In the genomic region with DNA sequence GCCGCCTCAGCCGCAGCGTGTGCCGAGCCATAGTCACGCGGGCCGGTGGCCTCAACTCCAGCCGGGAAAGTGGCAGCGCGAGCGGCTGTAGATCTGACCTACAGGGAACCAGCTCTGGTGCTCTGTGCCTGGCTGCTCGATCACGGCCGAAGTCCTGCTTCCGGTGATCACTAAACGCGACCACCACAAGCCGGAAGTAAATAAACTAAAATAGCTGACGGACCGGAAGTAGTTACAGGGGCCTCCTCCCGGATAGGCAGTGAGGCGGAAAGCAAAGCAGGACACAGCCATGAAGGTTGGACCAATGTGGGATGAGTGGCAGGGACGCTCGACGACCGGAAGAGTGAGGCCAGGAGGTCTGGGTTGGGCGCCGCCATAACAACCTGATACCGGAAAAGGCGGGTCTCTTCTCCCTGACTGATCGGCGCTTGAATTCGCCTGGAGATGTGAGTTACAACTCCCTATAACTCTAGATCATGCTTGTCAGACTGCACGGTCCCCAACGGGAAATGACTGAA, we compare ENCODE assay signal across 8 mouse cellular contexts. TPM values are rescaled to one million over a fixed set of nuclear protein-coding genes. Genes with fewer than 3 reads are reported as not detected.
A peak's percentile ranks its signal among the peaks of the same experiment; 100 is the strongest.
DNase-seq lines count a peak whose midpoint lies in the region; ATAC-seq and TF ChIP-seq lines count a peak whose summit lies in the region.

Chchd5 (plus strand) TSS at position 289 of the 518 bp plus-strand sequence.

- H3K9ac ChIP-seq in embryonic facial prominence, embryonic 13.5 days, result peak within 1 kb of the TSS; percentile 85
- H3K9ac ChIP-seq in limb, embryonic 12.5 days (replicated peaks), result peak within 1 kb of the TSS; percentile 75
- peak within 1 kb of the TSS; percentile 85 for H3K9ac ChIP-seq in midbrain, embryonic 15.5 days

- peak; percentile 92 for DNase-seq in 3134 (ENCODE audit: extremely low read depth, insufficient read length, low spot score)
- peak; percentile 92 for DNase-seq in adrenal gland, postnatal 36 days
- DNase-seq in heart, adult 18-20 months, result peak; percentile 92 to 98
- DNase-seq in kidney, adult 2 months, result peak; percentile 99
- peak; percentile 67 to 72 for DNase-seq in spleen, adult 2 months (ENCODE audit: low read depth in 1 of 2, low spot score in 2 of 2)

- peak within 1 kb of the TSS; percentile 90 for H3K4me2 ChIP-seq in embryonic facial prominence, embryonic 13.5 days
- peak within 1 kb of the TSS; percentile 85 for H3K4me2 ChIP-seq in limb, embryonic 12.5 days
- peak within 1 kb of the TSS; percentile 63 for H3K4me2 ChIP-seq in midbrain, embryonic 15.5 days

- ATAC-seq in embryonic facial prominence, embryonic 13.5 days (ENCODE audit: insufficient number of reproducible peaks, insufficient read depth, low FRiP score, low TSS enrichment, low read depth), result peak; percentile 98
- ATAC-seq in limb, embryonic 12.5 days (ENCODE audit: insufficient number of reproducible peaks, insufficient read depth, low FRiP score, low TSS enrichment, low read depth), result peak; percentile 99
- peak; percentile 100 for ATAC-seq in midbrain, embryonic 15.5 days (replicated peaks)

- TF ChIP-seq POLR2A in kidney, adult 2 months (IDR thresholded peaks at IDR 0.05; ENCODE audit: low read depth, low read length), result peak; percentile 76
- peak; percentile 45 for TF ChIP-seq POLR2A in spleen, adult 2 months (IDR thresholded peaks at IDR 0.05; ENCODE audit: low read depth, low read length)

- peaks cover 14% of the 10 kb centered on the region for H3K4me1 ChIP-seq in embryonic facial prominence, embryonic 13.5 days
- H3K4me1 ChIP-seq in kidney, adult 2 months (ENCODE audit: control insufficient read depth, insufficient read depth, low read length), result peaks cover 5% of the 10 kb centered on the region; the same call in 1 of the 2 replicates
- peaks cover 9% of the 10 kb centered on the region for H3K4me1 ChIP-seq in limb, embryonic 12.5 days (replicated peaks)
- peaks cover 23% of the 10 kb centered on the region for H3K4me1 ChIP-seq in midbrain, embryonic 15.5 days
- peaks cover 10% of the 10 kb centered on the region; the same call in 1 of the 2 replicates for H3K4me1 ChIP-seq in spleen, adult 2 months (ENCODE audit: control insufficient read depth, insufficient read depth, insufficient read length)

- H3K27ac ChIP-seq in embryonic facial prominence, embryonic 13.5 days, result peak within 1 kb of the TSS; percentile 91
- peak within 1 kb of the TSS; percentile 96 for H3K27ac ChIP-seq in kidney, adult 2 months (ENCODE audit: insufficient read depth, low read depth, low read length)
- H3K27ac ChIP-seq in limb, embryonic 12.5 days, result peak within 1 kb of the TSS; percentile 91
- H3K27ac ChIP-seq in midbrain, embryonic 15.5 days, result peak within 1 kb of the TSS; percentile 89
- H3K27ac ChIP-seq in spleen, adult 2 months (ENCODE audit: insufficient read depth, low read length), result peak within 1 kb of the TSS; percentile 92

- peaks cover 8% of the 10 kb centered on the region; the same call in 1 of the 2 replicates for H3K9me3 ChIP-seq in embryonic facial prominence, embryonic 13.5 days
- peaks cover 13% of the 10 kb centered on the region for H3K9me3 ChIP-seq in limb, embryonic 12.5 days
- H3K9me3 ChIP-seq in midbrain, embryonic 15.5 days, result no peaks in the 10 kb centered on the region

- H3K4me3 ChIP-seq in embryonic facial prominence, embryonic 13.5 days, result peak within 1 kb of the TSS; percentile 65
- H3K4me3 ChIP-seq in kidney, adult 2 months (ENCODE audit: insufficient read depth, low read depth, low read length), result peak within 1 kb of the TSS; percentile 97
- H3K4me3 ChIP-seq in limb, embryonic 12.5 days (replicated peaks), result peak within 1 kb of the TSS; percentile 66
- H3K4me3 ChIP-seq in midbrain, embryonic 15.5 days, result peak within 1 kb of the TSS; percentile 72
- H3K4me3 ChIP-seq in spleen, adult 2 months (ENCODE audit: extremely low read depth, insufficient read depth, insufficient read length), result peak within 1 kb of the TSS; percentile 70

- H3K36me3 ChIP-seq in embryonic facial prominence, embryonic 13.5 days, result peaks cover 62% of the 10 kb centered on the region
- H3K36me3 ChIP-seq in kidney, adult 2 months (ENCODE audit: control insufficient read depth, insufficient read depth, low read length), result no peaks in the 10 kb centered on the region; the same call in 1 of the 2 replicates
- peaks cover 68% of the 10 kb centered on the region for H3K36me3 ChIP-seq in limb, embryonic 12.5 days
- peaks cover 37% of the 10 kb centered on the region for H3K36me3 ChIP-seq in midbrain, embryonic 15.5 days (replicated peaks)
- H3K36me3 ChIP-seq in spleen, adult 2 months (ENCODE audit: control insufficient read depth, insufficient read depth, low read length), result peaks cover 23% of the 10 kb centered on the region

- no peaks in the 10 kb centered on the region for H3K27me3 ChIP-seq in embryonic facial prominence, embryonic 13.5 days
- no peaks in the 10 kb centered on the region for H3K27me3 ChIP-seq in kidney, adult 2 months (replicated peaks; ENCODE audit: control insufficient read depth, insufficient read depth, low read length)
- H3K27me3 ChIP-seq in limb, embryonic 12.5 days, result no peaks in the 10 kb centered on the region
- no peaks in the 10 kb centered on the region for H3K27me3 ChIP-seq in midbrain, embryonic 15.5 days (replicated peaks)
- H3K27me3 ChIP-seq in spleen, adult 2 months (ENCODE audit: control insufficient read depth, insufficient read depth, low read length), result no peaks in the 10 kb centered on the region

- no peak for TF ChIP-seq CTCF in kidney, adult 2 months (conservative IDR thresholded peaks at IDR 0.05; ENCODE audit: insufficient read depth, insufficient read length, low read depth, low read length)
- no peak for TF ChIP-seq CTCF in spleen, adult 2 months (IDR thresholded peaks at IDR 0.05; ENCODE audit: extremely low read depth, insufficient read depth, insufficient read length, insufficient replicate concordance)

- 0% methylated on average over 35 of the region's 35 CpGs for WGBS in embryonic facial prominence, embryonic 13.5 days
- WGBS in kidney, adult 2 months, result under 1% methylated on average over 35 of the region's 35 CpGs
- under 1% methylated on average over 35 of the region's 35 CpGs for WGBS in limb, embryonic 12.5 days
- under 1% methylated on average over 35 of the region's 35 CpGs for WGBS in midbrain, embryonic 15.5 days
- WGBS in spleen, adult 2 months, result under 1% methylated on average over 35 of the region's 35 CpGs

RNA-seq across cellular contexts. Expression of gene Chchd5, which starts in this region (rescaled TPM):
- 10 to 100 TPM; 17.0 to 23.4 TPM for total RNA-seq in adrenal gland, postnatal 36 days (2021)
- 29.8 and 31.7 TPM in 2 replicates for polyA plus RNA-seq in embryonic facial prominence, embryonic 13.5 days (2015; fragmentation: Nextera tagmentation; extraction: Ambion mirVana)
- total RNA-seq in heart, adult 18-20 months (2021), result 10 to 100 TPM; 13.0 to 13.1 TPM
- polyA plus RNA-seq in kidney, adult 2 months (2012; rRNA removed), result 43.1 and 46.8 TPM in 2 replicates
- 29.4 and 29.8 TPM in 2 replicates for polyA plus RNA-seq in limb, embryonic 12.5 days (2016; fragmentation: Nextera tagmentation; extraction: Ambion mirVana)
- polyA plus RNA-seq in midbrain, embryonic 15.5 days (2015; fragmentation: Nextera tagmentation; extraction: Ambion mirVana), result 19.6 and 20.3 TPM in 2 replicates
- 17.8 and 20.4 TPM in 2 replicates for polyA plus RNA-seq in spleen, adult 2 months (2012; rRNA removed)

Comparison
In these comparisons a context has a peak if more than half of its experiments do, and no peak if none do; other contexts are left out.
1. Peak in every context shown above with its lines: DNase-seq, ATAC-seq, H3K4me3 ChIP-seq and H3K27ac ChIP-seq.